Mouse (Mus musculus) lung, postnatal 0 days (tissue): ENCODE measurements at regions not wholly inside any gene's neighbourhood (a gene's known extent, or its start where the extent isn't known, plus 50 kb on each side); places are given as distances from the start of the nearest gene placed in this dataset.
"Not testable (repeated sequence)": the region's sequence is repeated elsewhere in the genome, so short reads cannot be mapped to it uniquely, and the experiment has no call there.

Source experiments
- ATAC-seq: fragments of 200-750 bp; cut with Nextera tagmentation; 2 replicates; pipeline ENCODE4 v1.8.0; 2017; ENCODE audit warnings: moderate library complexity
- DNase-seq: peaks from one replicate; pipeline ENCODE4 v3.0.0-alpha.2; 2016; ENCODE audit warnings: low spot score
- H3K27ac ChIP-seq: fragments of 300-500 bp; sonication (generic); 2 replicates; pipeline ENCODE4 v1.5.1; 2014; ENCODE audit warnings: antibody characterized with exemption, mild to moderate bottlenecking, low read length, mixed read lengths
- H3K27me3 ChIP-seq: fragments of 300-500 bp; sonication (generic); replicated peaks from 2 replicates; pipeline ENCODE4 v1.6.1; 2014; ENCODE audit warnings: low read length, mixed read lengths; ENCODE audit not compliant: insufficient read depth
- H3K36me3 ChIP-seq: fragments of 300-500 bp; sonication (generic); 2 replicates; pipeline ENCODE4 v1.6.1; 2014; ENCODE audit warnings: low read length, mixed read lengths; ENCODE audit not compliant: insufficient read depth
- H3K4me1 ChIP-seq: fragments of 300-500 bp; sonication (generic); 2 replicates; pipeline ENCODE4 v1.6.1; 2014; ENCODE audit warnings: antibody characterized with exemption, low read depth, low read length, mixed read lengths; ENCODE audit not compliant: insufficient read depth
- H3K4me2 ChIP-seq: fragments of 300-500 bp; sonication (generic); replicated peaks from 2 replicates; pipeline ENCODE4 v1.6.1; 2014; ENCODE audit warnings: low read depth, mild to moderate bottlenecking, low read length, moderate library complexity, mixed read lengths
- H3K4me3 ChIP-seq: fragments of 300-500 bp; sonication (generic); 2 replicates; pipeline ENCODE4 v1.5.1; 2014; ENCODE audit warnings: low read depth, low read length
- H3K9ac ChIP-seq: fragments of 300-500 bp; sonication (generic); replicated peaks from 2 replicates; pipeline ENCODE4 v1.6.1; 2014; ENCODE audit warnings: low read depth, mild to moderate bottlenecking
- H3K9me3 ChIP-seq: fragments of 300-500 bp; sonication (generic); 2 replicates; pipeline ENCODE4 v1.6.1; 2016; ENCODE audit warnings: low read length, mixed read lengths
- CTCF ChIP-seq: IDR thresholded peaks from 2 replicates; pipeline ENCODE4 v1.5.1; 2016; ENCODE audit warnings: antibody characterized with exemption, mild to moderate bottlenecking
- EP300 ChIP-seq: IDR thresholded peaks from 2 replicates; pipeline ENCODE4 v1.6.1; 2016; ENCODE audit warnings: antibody characterized with exemption, mild to moderate bottlenecking, control low read depth
- WGBS: fragments of 180-500 bp; shearing (Covaris S2); extraction: QIAGEN DNeasy Blood & Tissue Kit; methylation state at CpG from one replicate; pipeline ENCODE4 v1.1.7; 2014; 5-methylcytosine and 5-hydroxymethylcytosine counted together

DNA sequence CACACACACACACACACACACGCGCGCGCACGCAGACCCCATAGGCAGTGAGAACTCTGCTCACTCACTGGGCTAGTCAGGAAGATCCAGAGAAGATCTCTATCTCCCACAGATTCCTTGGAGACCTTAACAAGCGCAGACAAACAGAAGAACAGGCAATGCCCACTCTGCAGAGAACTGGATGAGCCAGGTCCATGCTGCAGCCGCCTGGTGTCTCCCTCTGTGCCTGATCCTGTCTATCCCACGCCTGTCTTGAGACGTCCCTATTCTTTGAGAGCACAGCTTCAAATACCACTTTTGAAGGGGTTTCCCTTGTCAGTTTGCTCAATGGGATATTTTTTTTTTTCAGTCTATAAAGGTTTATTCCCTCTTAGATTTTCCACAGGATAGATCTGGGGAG lies 273.2 kb upstream of the Gpc6 start:
- H3K4me1 ChIP-seq: no peaks in the 10 kb centered on the region
- 71% methylated on average over 9 of the region's 9 CpGs for WGBS
- H3K27me3 ChIP-seq: no peaks in the 10 kb centered on the region
- DNase-seq (no peak), ATAC-seq (no peak)
- no peak for TF ChIP-seq CTCF
- no peak for TF ChIP-seq EP300
- no peaks in the 10 kb centered on the region for H3K36me3 ChIP-seq
- no peak overlapping the region for H3K4me3 ChIP-seq
- H3K9me3 ChIP-seq: no peaks in the 10 kb centered on the region
- H3K9ac ChIP-seq: no peak overlapping the region
- H3K4me2 ChIP-seq: no peak overlapping the region
- no peak overlapping the region for H3K27ac ChIP-seq

DNA sequence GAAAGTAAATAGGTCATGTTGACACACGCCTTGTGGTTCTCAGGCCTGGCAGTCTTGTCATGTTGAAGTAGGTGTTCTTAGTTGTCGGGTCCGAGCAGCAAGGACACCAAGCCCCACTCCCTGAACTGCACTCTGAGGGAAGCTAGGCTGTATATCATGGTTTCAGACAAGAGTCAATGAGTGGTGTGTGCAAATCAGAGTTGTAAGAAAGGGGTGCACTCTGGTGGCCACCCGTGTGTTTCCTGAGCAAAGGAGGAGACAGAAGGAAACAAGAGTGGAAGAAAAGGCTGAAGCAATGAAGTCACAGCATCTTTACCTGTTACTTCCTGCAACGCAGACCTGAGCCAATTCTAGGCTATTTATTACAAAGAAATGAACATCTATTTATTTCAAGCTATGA lies 241.2 kb upstream of the Gpc6 start:
- no peak overlapping the region for H3K9ac ChIP-seq
- 58% methylated on average over 5 of the region's 5 CpGs for WGBS
- no peak for ATAC-seq

DNA sequence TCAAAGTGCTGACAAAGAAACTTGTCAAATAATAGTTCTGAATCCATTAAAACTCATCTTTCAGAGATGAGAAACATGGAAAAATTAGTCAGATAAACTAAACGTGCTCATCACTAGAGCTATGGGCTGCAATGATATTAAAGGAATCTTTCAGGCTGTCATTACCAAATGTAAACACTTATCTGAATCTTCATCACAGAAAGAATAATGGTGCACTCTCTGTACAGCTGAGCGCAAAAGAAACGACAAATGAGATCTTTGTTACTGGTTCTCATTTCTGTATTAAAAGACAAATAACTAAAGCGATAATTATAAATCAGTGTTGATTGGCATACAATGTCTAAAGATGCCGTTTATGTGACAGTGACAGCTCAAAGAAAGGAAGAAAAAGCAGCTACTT lies 227.4 kb upstream of the Gpc6 start:
- no peaks in the 10 kb centered on the region for H3K4me1 ChIP-seq
- DNase-seq (no peak), ATAC-seq (no peak)
- no peaks in the 10 kb centered on the region for H3K36me3 ChIP-seq
- no peak overlapping the region for H3K9ac ChIP-seq
- H3K27me3 ChIP-seq: no peaks in the 10 kb centered on the region
- no peak for TF ChIP-seq EP300
- TF ChIP-seq CTCF: no peak
- H3K9me3 ChIP-seq: no peaks in the 10 kb centered on the region
- no peak overlapping the region for H3K4me2 ChIP-seq
- WGBS: 74% methylated on average over 5 of the region's 5 CpGs
- H3K4me3 ChIP-seq: no peak overlapping the region
- H3K27ac ChIP-seq: no peak overlapping the region

More for the DNA sequence above, 241.2 kb upstream of the Gpc6 start:
- Histone ChIP-seq H3K36me3 (no peaks in the 10 kb centered on the region), H3K4me1 (no peaks in the 10 kb centered on the region), H3K4me2 (no peak overlapping the region), H3K27ac (no peak overlapping the region), H3K27me3 (no peaks in the 10 kb centered on the region), H3K4me3 (no peak overlapping the region), H3K9me3 (no peaks in the 10 kb centered on the region)
- no peak for DNase-seq
- TF ChIP-seq EP300 (no peak), CTCF (no peak)

DNA sequence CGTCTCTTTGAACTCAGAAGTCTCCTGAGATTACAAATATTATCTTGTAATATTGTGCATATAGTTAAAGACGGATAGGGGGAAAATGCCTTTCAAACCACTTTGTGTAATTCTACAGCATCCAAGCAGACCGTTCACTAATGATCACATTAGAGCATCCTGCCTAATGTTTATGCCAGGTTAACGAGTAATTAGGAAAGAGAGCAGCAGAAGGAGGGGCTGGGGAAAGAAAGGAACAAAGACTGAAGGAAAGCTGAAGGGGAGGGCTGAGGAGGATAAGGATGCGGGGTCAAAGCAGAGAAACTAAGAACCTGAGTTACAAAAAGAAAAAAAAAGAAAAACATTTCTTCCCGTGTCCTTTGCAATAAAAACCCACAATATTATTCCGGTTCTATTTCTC lies 226.7 kb upstream of the Gpc6 start:
- no peaks in the 10 kb centered on the region for H3K27me3 ChIP-seq
- H3K36me3 ChIP-seq: no peaks in the 10 kb centered on the region
- WGBS: 67% methylated on average over 7 of the region's 7 CpGs
- no peaks in the 10 kb centered on the region for H3K9me3 ChIP-seq
- TF ChIP-seq CTCF (no peak), EP300 (no peak)
- no peak overlapping the region for H3K4me2 ChIP-seq
- no peak for DNase-seq
- H3K4me3 ChIP-seq: no peak overlapping the region
- H3K9ac ChIP-seq: no peak overlapping the region
- ATAC-seq: no peak
- no peak overlapping the region for H3K27ac ChIP-seq
- no peaks in the 10 kb centered on the region for H3K4me1 ChIP-seq

DNA sequence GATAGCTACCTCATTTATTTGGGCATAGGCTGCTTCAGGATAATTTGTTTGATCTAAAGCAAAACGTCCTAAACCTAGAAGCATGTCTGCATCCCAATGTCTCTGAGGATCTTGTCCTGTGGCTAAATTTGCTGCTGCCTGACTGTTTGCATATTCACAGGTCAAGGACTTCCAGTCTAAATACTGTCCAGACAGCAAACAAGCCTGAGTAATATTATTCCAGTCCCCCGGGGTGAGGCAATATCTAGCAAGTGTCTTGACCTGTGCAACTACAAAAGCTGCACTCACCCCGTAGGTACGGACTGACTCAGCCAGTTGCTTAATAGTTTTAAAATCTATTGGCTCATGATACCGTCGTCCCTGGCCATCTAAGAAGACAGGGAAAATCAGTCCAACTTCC lies 190.5 kb upstream of the Gpc6 start:
- 63% methylated on average over 6 of the region's 6 CpGs for WGBS

DNA sequence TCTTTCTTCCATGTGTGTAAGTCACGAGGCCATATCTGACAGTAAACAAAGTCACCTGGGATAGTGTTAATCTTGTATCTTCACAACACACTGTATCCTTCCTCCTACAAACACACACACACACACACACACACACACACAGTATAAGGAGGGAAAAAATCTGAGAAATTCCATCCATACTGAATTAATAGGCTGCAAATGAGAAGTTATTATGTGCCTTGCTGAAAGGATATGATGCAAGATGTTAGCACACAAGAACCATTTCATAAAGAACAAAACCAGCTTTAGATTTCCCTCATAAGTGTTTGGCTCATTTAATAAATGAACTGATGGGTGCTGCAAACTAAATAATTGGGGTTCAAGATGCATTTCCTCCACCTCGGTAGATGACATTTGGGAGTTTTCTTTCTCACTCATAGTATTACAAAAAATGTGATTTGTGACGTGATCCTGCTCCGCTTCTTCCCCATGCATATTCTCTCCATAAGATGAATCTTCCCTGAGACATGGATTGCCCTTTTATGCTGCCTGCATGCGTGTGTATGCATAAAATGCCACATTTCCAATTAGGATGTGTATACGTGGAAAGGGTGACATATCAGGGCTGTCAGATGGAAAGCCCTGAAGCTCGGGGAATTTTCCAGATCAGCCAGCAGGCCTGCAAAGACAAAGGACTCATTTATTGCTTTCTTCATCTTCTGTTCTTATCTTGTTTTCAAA lies 170.5 kb upstream of the Gpc6 start:
- H3K36me3 ChIP-seq: no peaks in the 10 kb centered on the region
- no peak overlapping the region for H3K9ac ChIP-seq
- ATAC-seq (no peak), DNase-seq (no peak)
- no peaks in the 10 kb centered on the region for H3K27me3 ChIP-seq
- no peaks in the 10 kb centered on the region for H3K4me1 ChIP-seq
- no peak overlapping the region for H3K4me3 ChIP-seq
- H3K4me2 ChIP-seq: no peak overlapping the region
- no peaks in the 10 kb centered on the region for H3K9me3 ChIP-seq
- TF ChIP-seq CTCF (no peak), EP300 (no peak)
- WGBS: 48% methylated on average over 7 of the region's 7 CpGs
- no peak overlapping the region for H3K27ac ChIP-seq

More for the DNA sequence above, 190.5 kb upstream of the Gpc6 start:
- not testable (repeated sequence) for H3K9me3 ChIP-seq, H3K4me1 ChIP-seq, H3K36me3 ChIP-seq, H3K4me3 ChIP-seq, ATAC-seq, H3K4me2 ChIP-seq, H3K27ac ChIP-seq, H3K9ac ChIP-seq, H3K27me3 ChIP-seq, DNase-seq

DNA sequence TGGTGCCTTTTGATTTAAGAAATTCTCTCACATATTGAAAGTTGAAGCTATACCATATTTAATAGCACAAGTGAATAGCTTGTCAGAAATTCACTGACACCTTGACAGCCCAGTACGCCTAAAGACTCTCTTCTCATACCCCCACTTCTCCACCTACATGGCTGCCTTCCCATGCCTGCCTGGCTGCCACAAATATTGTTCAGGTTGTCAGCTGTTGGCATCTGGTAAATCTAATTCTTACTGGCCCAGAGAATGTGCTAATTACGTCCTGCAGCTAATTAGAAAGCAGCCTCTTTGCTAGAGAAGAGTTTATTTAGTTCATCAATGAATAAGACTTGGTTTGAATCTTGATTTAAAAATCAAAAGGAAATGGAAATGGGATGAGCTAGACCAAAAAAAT lies 163.7 kb upstream of the Gpc6 start:
- Histone ChIP-seq H3K9ac (no peak overlapping the region), H3K27me3 (no peaks in the 10 kb centered on the region), H3K36me3 (no peaks in the 10 kb centered on the region), H3K4me2 (no peak overlapping the region), H3K4me1 (no peaks in the 10 kb centered on the region), H3K27ac (no peak overlapping the region), H3K4me3 (no peak overlapping the region), H3K9me3 (no peaks in the 10 kb centered on the region)
- DNase-seq (no peak), ATAC-seq (no peak)
- TF ChIP-seq CTCF (no peak), EP300 (no peak)
- WGBS: 71% methylated on average over 2 of the region's 2 CpGs
